ENCODE assay signal across 8 mouse cellular contexts in the genomic region with DNA sequence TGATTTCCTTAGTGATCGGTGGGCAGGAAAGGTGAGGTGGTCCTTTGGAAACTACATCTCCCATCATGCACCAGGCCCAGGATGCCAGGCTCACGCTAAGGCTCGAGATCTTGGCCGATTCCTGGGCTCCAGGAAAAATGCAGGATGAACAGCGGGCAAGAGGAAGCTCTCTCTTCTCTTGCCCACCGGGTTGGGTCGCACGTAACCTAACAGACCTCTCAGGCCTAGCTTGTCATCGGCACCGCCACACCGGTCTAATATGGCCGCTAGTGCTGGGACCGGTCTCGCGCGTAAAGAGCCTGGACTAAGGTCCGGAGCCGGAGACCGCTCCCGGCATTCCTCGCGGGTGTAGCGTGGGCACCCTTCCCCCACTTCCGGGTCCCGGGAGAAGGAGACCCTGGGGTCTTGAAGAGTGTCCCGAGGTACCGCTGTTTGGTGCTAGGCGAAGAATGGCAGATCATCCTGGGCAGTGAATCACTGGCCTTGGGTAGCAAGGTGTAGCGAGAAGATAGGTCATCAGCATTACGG. TPM values are rescaled to one million over a fixed set of nuclear protein-coding genes. Genes with fewer than 3 reads are reported as not detected.
DNase-seq lines count a peak whose midpoint lies in the region; ATAC-seq and TF ChIP-seq lines count a peak whose summit lies in the region.

Gene Thtpa, plus strand, starts transcription at position 81 of the 528 bp plus-strand sequence.

- H3K4me3 ChIP-seq in bone marrow macrophage, adult 2 months (ENCODE audit: insufficient read depth, low read length), result peak within 1 kb of the TSS; percentile 95
- peak within 1 kb of the TSS; percentile 91 for H3K4me3 ChIP-seq in erythroblast, embryonic 14.5 days (replicated peaks)
- peak within 1 kb of the TSS; percentile 61 to 86 for H3K4me3 ChIP-seq in heart, embryonic 14.5 days (ENCODE audit: control insufficient read depth in 1 of 2, insufficient read depth in 1 of 2, low read depth in 1 of 2, low read length in 2 of 2)
- H3K4me3 ChIP-seq in liver, embryonic 15.5 days (replicated peaks), result peak within 1 kb of the TSS; percentile 83
- peak within 1 kb of the TSS; percentile 39 for H3K4me3 ChIP-seq in neural tube, embryonic 11.5 days (ENCODE audit: low read depth, low read length)

- WGBS in heart, embryonic 14.5 days, result 1% methylated on average over 30 of the region's 30 CpGs
- WGBS in liver, embryonic 15.5 days (ENCODE audit: insufficient replicate concordance), result 2% methylated on average over 30 of the region's 30 CpGs
- WGBS in neural tube, embryonic 11.5 days, result 3% methylated on average over 30 of the region's 30 CpGs

- H3K36me3 ChIP-seq in erythroblast, embryonic 14.5 days (ENCODE audit: control insufficient read depth), result peaks cover 29% of the 10 kb centered on the region
- H3K36me3 ChIP-seq in heart, embryonic 14.5 days (ENCODE audit: control insufficient read depth, insufficient read depth, low read length), result peaks cover 22% of the 10 kb centered on the region
- peaks cover 14% of the 10 kb centered on the region for H3K36me3 ChIP-seq in liver, embryonic 15.5 days (replicated peaks)
- H3K36me3 ChIP-seq in neural tube, embryonic 11.5 days (ENCODE audit: control insufficient read depth, insufficient read depth, low read length), result no peaks in the 10 kb centered on the region

- H3K4me1 ChIP-seq in bone marrow macrophage, adult 2 months (ENCODE audit: control insufficient read depth, insufficient read depth, low read length), result peaks cover 36% of the 10 kb centered on the region
- peaks cover 63% of the 10 kb centered on the region for H3K4me1 ChIP-seq in erythroblast, embryonic 14.5 days (ENCODE audit: control insufficient read depth)
- peaks cover 16 to 28% of the 10 kb centered on the region in 2 experiments for H3K4me1 ChIP-seq in heart, embryonic 14.5 days (ENCODE audit: control insufficient read depth in 2 of 2, insufficient read depth in 2 of 2, low read length in 2 of 2)
- H3K4me1 ChIP-seq in liver, embryonic 15.5 days (replicated peaks), result peaks cover 61% of the 10 kb centered on the region
- H3K4me1 ChIP-seq in neural tube, embryonic 11.5 days (ENCODE audit: control insufficient read depth, insufficient read depth, low read length), result peaks cover 29% of the 10 kb centered on the region

- peak; percentile 46 for ATAC-seq in heart, embryonic 14.5 days (ENCODE audit: insufficient number of reproducible peaks, insufficient read depth, low FRiP score, low read depth)
- peak; percentile 49 for ATAC-seq in liver, embryonic 15.5 days (ENCODE audit: insufficient read depth)
- peak; percentile 58 for ATAC-seq in neural tube, embryonic 11.5 days (ENCODE audit: insufficient read depth, low FRiP score, low TSS enrichment)

- no peak for TF ChIP-seq POLR2A in bone marrow macrophage, adult 2 months (IDR thresholded peaks at IDR 0.05; ENCODE audit: borderline replicate concordance, low read depth, low read length)

- H3K9ac ChIP-seq in heart, embryonic 14.5 days (ENCODE audit: low read length), result peak within 1 kb of the TSS; percentile 70
- peak within 1 kb of the TSS; percentile 74 for H3K9ac ChIP-seq in liver, embryonic 15.5 days
- peak within 1 kb of the TSS; percentile 56 for H3K9ac ChIP-seq in neural tube, embryonic 11.5 days (ENCODE audit: low read length)

- no peaks in the 10 kb centered on the region for H3K9me3 ChIP-seq in erythroblast, embryonic 14.5 days (ENCODE audit: control insufficient read depth, low read length)
- no peaks in the 10 kb centered on the region for H3K9me3 ChIP-seq in heart, embryonic 14.5 days (ENCODE audit: control insufficient read depth, low read length)
- H3K9me3 ChIP-seq in liver, embryonic 15.5 days (replicated peaks), result no peaks in the 10 kb centered on the region
- no peaks in the 10 kb centered on the region for H3K9me3 ChIP-seq in neural tube, embryonic 11.5 days (ENCODE audit: control insufficient read depth, low read length)

- H3K27ac ChIP-seq in bone marrow macrophage, adult 2 months (ENCODE audit: insufficient read depth, low read depth, low read length), result peak within 1 kb of the TSS; percentile 63
- H3K27ac ChIP-seq in heart, embryonic 14.5 days (replicated peaks in 1 of 2; ENCODE audit: control insufficient read depth in 1 of 2, insufficient read depth in 1 of 2, low read depth in 2 of 2, low read length in 2 of 2), result peak within 1 kb of the TSS; percentile 55 to 75
- peak within 1 kb of the TSS; percentile 76 for H3K27ac ChIP-seq in liver, embryonic 15.5 days (replicated peaks)
- peak within 1 kb of the TSS; percentile 14 for H3K27ac ChIP-seq in neural tube, embryonic 11.5 days (ENCODE audit: low read depth, low read length)

- DNase-seq in CD4-positive, CD25-positive, alpha-beta regulatory T cell, adult 2 months (ENCODE audit: low read depth, low spot score), result peak; percentile 69
- peak; percentile 90 for DNase-seq in kidney, postnatal 10 days
- peak; percentile 89 for DNase-seq in neural tube, embryonic 11.5 days (ENCODE audit: low spot score)
- peak; percentile 83 for DNase-seq in testis, postnatal 14 days (ENCODE audit: low spot score)

- TF ChIP-seq CTCF in bone marrow macrophage, adult 2 months (IDR thresholded peaks at IDR 0.05; ENCODE audit: low read depth, low read length), result no peak

- peak within 1 kb of the TSS; percentile 84 for H3K4me2 ChIP-seq in heart, embryonic 14.5 days (ENCODE audit: low read length)
- H3K4me2 ChIP-seq in liver, embryonic 15.5 days, result peak within 1 kb of the TSS; percentile 75
- peak within 1 kb of the TSS; percentile 75 for H3K4me2 ChIP-seq in neural tube, embryonic 11.5 days (ENCODE audit: low read depth)

- H3K27me3 ChIP-seq in erythroblast, embryonic 14.5 days (ENCODE audit: control insufficient read depth), result peaks cover 15% of the 10 kb centered on the region
- no peaks in the 10 kb centered on the region for H3K27me3 ChIP-seq in heart, embryonic 14.5 days (ENCODE audit: control insufficient read depth, insufficient read depth, low read length)
- H3K27me3 ChIP-seq in liver, embryonic 15.5 days, result peaks cover 4% of the 10 kb centered on the region; the same call in 1 of the 2 replicates
- H3K27me3 ChIP-seq in neural tube, embryonic 11.5 days (ENCODE audit: control insufficient read depth, insufficient read depth, low read length), result no peaks in the 10 kb centered on the region

RNA-seq across cellular contexts. Expression of gene Thtpa, which starts in this region (rescaled TPM):
- 10.6 and 12.3 TPM in 2 replicates for polyA plus RNA-seq in bone marrow macrophage, adult 2 months (2012; ENCODE audit: insufficient read depth, insufficient read length, missing spikeins)
- 0.02 and 0.04 TPM in 2 replicates for polyA plus RNA-seq in erythroblast, embryonic 14.5 days (2012)
- 12.8 and 15.1 TPM in 2 replicates for polyA plus RNA-seq in heart, embryonic 14.5 days (2014; fragmentation: Nextera tagmentation; extraction: Ambion mirVana)
- polyA plus RNA-seq in liver, embryonic 15.5 days (2015; fragmentation: Nextera tagmentation; extraction: Ambion mirVana), result 4.4 and 6.2 TPM in 2 replicates
- 22.4 and 23.7 TPM in 2 replicates for polyA plus RNA-seq in neural tube, embryonic 11.5 days (2014; fragmentation: Nextera tagmentation; extraction: Ambion mirVana)

Comparison
In these comparisons a context has a peak if more than half of its experiments do, and no peak if none do; other contexts are left out.
1. Peak in every context shown above with its lines: DNase-seq, ATAC-seq, H3K4me3 ChIP-seq and H3K27ac ChIP-seq.
2. H3K27ac ChIP-seq: peak in every context shown above with its lines; median percentile 76 in liver, embryonic 15.5 days; 65 in heart, embryonic 14.5 days; 63 in bone marrow macrophage, adult 2 months; 14 in neural tube, embryonic 11.5 days.
3. H3K4me3 ChIP-seq: peak in every context shown above with its lines; median percentile 95 in bone marrow macrophage, adult 2 months; 91 in erythroblast, embryonic 14.5 days; 83 in liver, embryonic 15.5 days; 74 in heart, embryonic 14.5 days; 39 in neural tube, embryonic 11.5 days.